Mouse (Mus musculus) adrenal gland, postnatal 4 days (tissue): ENCODE results near the gene Tex2. TPM values are rescaled to one million over a fixed set of nuclear protein-coding genes. Genes with fewer than 3 reads are reported as not detected.
"Not testable (repeated sequence)": the region's sequence is repeated elsewhere in the genome, so short reads cannot be mapped to it uniquely, and the experiment has no call there.

Experiments
- DNase-seq, 2 experiments: peaks; one replicate each; pipeline ENCODE4 v3.0.0; 2021 to 2022; ENCODE audit warnings: low spot score in 2 of 2, mixed read lengths in 2 of 2
- total RNA-seq, 2 experiments: library from RNA; stranded (reverse); gene quantifications; 2 replicates each; pipeline ENCODE4 v1.2.3; 2021

Gene Tex2
- total RNA-seq, 2 experiments from 2014 or later = 31.5 to 33.0 TPM

DNA sequence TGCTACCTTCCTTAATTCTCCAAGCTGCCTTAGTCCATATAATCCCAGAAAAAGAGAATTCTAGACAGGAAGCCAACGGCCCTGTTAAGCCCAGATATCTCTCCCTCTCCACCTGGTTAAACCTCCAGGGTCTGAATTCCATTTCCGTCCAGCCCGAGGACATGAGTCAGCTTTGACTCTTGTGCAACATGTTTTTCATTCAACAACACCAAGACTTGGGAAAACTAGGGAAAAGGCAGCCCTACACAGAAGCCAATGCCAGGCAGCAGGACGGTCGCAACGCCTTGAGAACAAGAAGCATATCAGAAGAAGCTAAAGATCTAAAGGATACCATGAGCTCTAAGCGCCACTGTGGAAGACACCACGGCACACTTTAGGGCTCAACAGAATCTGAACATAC, 32.8 kb downstream of the Tex2 start:
- DNase-seq = no peak

- DNase-seq = no peak
Measured at GRCm38 (mm10) chr11:106579957-106580356, 33.3 kb downstream of the Tex2 start.

- DNase-seq = no peak
Measured at GRCm38 (mm10) chr11:106579146-106579545, 34.1 kb downstream of the Tex2 start.

DNA sequence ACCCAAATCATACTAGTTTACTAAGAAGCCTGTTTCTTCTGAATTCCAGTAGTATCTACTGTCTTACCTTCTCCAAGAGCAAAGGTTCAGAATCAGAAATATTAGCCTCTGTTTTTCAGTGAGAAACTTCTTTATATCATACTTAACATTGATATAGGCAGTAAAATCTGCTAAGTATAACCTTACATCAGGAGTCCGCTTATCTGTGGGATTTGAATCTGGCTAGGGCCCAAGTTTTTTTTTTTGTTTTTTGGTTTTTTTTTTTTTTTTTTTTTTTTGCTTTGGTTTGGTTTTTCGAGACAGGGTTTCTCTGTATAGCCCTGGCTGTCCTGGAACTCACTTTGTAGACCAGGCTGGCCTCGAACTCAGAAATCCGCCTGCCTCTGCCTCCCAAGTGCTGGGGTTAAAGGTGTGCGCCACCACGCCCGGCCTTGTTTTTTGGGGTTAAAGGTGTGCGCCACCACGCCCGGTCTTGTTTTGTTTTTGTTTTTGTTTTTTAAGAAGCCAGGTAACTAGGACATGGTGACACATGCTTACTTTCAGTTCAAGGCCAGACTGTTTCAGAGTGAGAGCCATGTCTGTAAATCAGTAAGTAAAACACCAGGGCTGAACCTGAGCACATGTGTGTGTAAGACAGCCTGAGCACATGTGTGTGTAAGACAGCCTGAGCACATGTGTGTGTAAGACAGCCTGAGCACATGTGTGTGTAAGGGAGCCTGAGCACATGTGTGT, 35.4 kb downstream of the Tex2 start:
- DNase-seq = not testable (repeated sequence)

DNA sequence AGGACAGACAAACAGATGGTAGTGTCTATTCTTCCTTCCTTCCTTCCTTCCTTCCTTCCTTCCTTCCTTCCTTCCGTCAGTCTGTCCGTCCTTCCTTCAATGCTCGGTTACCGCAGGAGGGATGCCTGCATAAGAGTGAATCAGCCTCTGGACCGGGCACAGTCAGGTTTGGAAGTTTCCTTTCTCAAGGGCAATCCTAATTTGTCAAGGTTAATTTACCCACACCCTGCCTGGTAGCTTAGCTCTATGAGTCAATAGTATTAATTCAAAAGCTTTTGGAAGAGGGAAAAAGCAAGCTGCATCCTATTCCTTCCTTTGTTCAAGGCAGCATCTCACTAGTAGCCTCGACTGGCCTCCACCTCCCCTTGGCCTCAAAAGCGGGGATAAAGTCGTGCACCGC, 38.8 kb downstream of the Tex2 start:
- no peak for DNase-seq

DNA sequence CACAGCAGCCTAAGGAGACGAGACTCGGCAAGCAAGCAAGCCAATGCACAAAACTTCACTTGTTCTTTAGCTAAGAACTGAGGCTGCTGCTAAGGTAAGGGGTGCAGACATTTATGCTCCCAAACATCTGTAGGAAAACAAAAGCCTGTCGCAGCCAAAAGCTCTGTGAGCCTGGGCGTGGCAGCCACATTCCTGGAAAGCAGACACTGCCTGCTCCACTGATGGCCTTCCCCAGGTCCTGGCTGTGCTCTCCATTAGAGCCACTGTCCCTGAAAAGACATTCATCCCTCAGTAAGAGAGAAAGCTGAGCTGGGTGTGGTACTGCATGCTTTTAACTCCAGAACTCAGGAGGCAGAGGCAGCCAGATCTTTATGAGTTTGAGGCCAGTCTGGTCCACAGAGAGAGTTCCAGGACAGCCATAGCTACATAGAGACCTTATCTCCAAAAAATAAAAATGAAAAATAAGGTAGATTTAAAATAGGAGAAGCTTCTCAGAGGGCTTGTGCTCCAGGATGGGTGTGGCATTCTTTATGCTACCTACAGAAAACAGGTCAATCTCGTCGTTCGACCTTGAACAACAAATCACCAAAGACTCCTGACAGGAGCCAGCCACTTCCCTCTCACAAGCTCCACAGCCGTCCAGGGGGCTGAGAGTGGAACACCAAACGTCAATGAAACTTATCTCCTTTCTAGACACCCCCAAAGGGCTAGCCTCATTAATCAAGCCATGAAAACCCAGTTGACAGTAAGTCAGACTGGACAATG, 39.6 kb downstream of the Tex2 start:
- DNase-seq = no peak

- DNase-seq = no peak
Measured at GRCm38 (mm10) chr11:106572958-106573357, 40.3 kb downstream of the Tex2 start.

DNA sequence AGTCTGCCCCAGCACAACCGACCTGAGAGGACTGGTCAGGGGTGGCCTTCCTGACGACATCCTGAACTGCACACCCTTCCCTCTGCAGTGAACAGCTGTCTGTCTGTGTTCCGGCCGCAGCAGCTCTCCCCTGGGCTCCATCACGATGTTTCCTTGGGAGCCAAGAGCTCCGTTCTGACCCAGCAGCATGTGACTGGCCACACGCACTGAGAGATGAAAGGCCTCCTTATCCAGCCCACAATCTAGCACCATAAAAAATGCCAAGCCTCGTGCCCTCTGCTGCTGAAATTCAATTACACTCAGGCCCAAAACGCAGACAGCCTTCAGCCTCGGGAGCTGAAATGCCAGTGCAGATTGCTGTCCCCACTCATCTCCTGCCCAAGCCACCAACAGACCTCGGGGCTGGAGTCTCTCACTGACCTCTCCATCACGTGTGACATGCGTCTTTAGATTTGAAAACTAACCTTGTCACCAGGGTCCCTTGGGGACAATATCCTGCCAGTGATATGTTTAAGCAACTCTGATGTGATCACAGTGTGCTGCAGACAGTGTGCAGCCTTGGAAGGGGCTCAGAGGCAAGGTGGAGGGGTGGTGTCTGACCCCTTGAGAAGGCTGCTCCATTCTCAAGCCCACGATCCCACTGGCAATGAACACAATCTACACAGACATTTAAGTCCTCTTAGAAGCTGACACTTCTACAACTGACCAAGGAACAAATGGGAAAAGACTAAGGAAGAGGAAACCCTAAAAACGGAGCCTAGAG, 41.0 kb downstream of the Tex2 start:
- DNase-seq = no peak

DNA sequence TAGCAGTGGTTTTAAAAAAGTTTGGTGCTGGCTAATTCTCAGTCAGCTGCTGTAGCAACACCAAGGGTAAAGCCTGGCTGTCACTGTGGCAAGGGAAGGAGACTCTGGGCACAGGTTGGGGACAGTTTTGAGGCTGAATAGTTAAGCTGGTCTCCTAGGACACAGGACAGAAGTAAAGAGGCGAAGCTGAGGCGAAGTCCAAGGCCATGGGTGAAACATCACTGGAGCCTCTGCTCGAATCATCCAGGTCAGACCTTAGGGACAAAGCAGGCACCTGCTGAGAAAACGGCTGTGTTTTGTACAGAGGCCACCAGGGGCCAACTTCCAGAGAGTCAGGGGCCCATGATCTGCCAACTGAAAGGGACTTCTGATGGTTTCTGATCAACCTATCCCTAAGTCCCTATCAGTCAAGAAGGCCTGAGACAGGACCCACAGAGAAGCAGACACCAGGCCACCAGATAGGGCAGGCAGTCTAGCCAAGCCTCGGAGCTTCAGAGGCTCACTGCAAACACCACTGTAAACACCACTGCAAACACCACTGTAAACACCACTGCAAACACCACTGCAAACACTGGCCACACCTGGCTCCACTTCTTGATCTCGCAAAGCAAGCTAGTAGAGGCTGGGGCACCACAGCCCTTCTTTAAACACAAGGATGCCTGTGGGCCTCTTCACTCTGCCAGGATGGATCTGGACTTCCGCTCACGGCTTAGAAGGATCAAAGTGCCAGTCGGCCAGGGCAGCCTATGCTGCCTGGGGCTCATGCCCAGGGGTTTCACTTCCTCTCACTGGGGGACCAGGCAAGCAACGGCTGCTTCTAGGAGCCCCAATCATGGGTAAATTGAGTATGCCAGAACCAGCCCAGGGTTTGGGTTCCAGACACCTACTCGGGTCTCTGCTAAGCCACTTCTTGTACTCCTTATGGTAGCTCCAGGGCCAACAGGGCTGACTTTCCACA, 41.9 kb downstream of the Tex2 start:
- DNase-seq = no peak

- DNase-seq = no peak
Measured at GRCm38 (mm10) chr11:106568329-106568960, 44.8 kb downstream of the Tex2 start.

GRCm38 (mm10) chr11:106566040-106566785, 47.0 kb downstream of the Tex2 start:
- no peak for DNase-seq

DNA sequence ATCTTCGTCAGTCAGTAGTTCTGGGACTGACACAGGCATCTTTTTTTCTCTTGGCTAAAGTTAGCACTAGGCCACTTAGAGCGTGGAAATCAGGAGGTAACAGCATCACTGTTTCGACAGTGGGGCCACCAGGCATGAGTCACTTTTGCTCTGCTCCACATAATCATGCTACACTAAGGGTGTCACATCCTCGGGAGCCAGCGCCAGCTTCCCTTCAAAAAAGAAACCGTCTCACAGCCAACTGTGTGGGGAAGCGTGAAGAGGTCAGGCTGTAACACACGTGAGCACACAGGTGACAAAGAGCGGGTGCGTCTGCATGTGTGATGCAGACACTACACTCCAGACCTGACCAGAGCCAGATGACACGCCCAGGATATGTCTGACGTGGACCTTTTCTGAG, 49.0 kb downstream of the Tex2 start:
- DNase-seq = no peak

DNA sequence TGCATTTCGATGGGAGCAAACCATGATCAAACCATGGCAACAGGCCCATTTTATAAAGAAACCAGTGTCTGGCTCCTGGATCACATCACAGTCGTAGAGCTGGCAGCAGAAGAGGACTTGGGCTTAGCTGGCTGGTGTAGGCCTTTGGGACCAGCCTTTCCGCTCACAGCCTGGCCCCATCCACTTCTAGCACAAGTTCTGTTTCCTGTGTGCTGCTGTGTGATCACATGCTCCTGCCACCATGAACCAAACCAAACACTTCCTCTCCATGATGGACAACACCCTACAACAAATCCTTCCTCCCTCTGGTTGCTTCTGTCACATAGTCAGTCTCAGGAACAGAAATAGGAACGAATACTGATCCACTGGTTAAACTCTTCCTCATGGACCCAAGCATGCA, 50.5 kb downstream of the Tex2 start:
- DNase-seq = no peak

DNA sequence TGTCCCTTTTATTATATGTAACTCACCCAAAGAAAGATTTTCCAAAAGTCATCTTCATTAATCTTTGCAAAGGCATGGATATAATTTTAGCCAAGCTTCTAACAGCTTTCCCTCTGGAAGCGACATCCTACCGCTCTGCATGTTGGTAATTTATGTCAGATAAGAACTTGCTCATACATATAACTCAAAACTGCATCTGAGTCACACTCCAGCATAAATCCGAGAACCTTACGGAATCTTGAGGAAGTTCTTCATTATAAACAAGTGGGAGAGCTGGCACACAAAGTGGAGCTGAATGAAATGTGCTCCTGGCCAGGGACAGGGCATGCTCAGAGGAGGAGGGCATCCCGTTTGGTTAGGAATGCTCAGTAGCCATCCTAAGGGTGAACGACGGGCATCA, 53.5 kb downstream of the Tex2 start:
- DNase-seq = no peak

DNA sequence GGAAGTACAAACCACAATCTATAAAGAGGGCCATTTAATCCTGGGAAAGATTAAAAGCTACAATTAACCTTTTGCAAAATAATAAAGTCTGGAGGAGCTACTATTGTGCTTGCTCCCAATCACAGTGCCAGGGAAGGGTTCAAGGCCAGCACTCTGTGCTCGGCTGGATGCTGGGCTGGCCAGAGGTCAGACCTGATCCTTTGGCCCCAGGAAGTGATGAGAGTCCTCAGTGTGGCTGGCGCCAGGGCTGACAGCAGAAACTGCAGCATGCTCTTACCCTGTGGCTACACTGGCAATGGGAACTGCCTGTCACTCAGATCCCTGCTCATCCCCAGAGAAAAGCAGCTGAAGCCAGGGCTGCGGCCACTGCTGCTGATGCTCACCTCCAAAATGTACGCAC, 55.2 kb downstream of the Tex2 start:
- DNase-seq = no peak

GRCm38 (mm10) chr11:106557398-106557797, 55.8 kb downstream of the Tex2 start:
- DNase-seq = no peak

- no peak for DNase-seq
Measured at GRCm38 (mm10) chr11:106556689-106557088, 56.5 kb downstream of the Tex2 start.

DNA sequence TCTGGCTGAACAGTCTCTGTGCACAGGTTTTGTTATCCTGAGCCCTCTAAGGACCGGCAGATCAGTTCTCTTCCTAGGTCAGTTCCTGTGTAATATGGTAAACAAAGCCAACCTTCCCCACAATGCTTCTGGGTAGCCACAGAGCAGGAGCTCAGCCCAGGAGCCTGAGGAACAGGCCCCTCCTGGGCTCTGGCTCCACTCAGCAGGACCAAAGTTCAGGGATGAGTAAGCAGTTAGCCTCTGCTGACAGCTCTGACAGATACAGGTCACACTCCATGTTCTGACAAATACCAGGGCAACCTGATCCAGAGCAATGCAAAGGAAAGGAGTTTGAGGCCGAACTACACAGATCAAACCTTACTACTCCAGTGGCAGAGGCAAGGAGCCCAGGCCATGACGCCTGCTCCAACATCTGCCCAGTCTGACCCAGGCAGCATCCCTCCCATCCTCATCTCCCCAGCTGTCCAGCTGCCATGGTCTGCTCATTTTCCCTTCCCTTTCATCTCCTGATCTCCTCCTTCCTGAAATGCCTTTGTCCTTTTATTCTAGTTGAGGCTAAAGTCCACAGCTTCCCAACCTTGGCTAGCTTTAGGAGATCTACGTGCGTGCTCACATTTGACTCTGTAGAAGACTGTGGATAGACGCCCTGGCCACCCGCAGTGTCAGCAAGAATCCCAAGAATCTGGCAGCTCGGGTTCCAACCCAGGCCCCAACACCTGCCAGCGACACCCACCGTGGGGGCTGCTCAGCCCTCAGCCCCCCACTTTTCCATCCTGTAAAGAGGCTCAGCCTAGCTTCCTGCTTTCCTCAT, 57.2 kb downstream of the Tex2 start:
- DNase-seq = no peak

GRCm38 (mm10) chr11:106550398-106550797, 62.8 kb downstream of the Tex2 start:
- no peak for DNase-seq
